Mouse (Mus musculus): ENCODE data around the gene Pagr1b. TPM values are rescaled to one million over a fixed set of nuclear protein-coding genes. Genes with fewer than 3 reads are reported as not detected.

Pagr1b gene
- polyA plus RNA-seq, 1 experiment = 4.2 TPM

- Histone ChIP-seq H3K9me3 (no peaks in the 10 kb centered on the region), H3K27me3 (replicated peaks) (no peaks in the 10 kb centered on the region), H3K4me1 (peaks cover 86% of the 10 kb centered on the region), H3K4me3 (replicated peaks) (peak overlapping the region; percentile 96), H3K36me3 (replicated peaks; ENCODE audit: low read length) (peaks cover 54% of the 10 kb centered on the region)
- TF ChIP-seq GATA1 (IDR thresholded peaks at IDR 0.05; ENCODE audit: borderline replicate concordance, low read length) (no peak), FLI1 (IDR thresholded peaks at IDR 0.05; ENCODE audit: low read length) (no peak)
These were observed 2.9 kb downstream of the Pagr1b start for GRCm38 (mm10) chr7:127013385-127013784.

GRCm38 (mm10) chr7:127012845-127013244 lies 3.4 kb downstream of the Pagr1b start:
- peak overlapping the region; percentile 96 for H3K4me3 ChIP-seq (replicated peaks)
- H3K27me3 ChIP-seq (replicated peaks) = no peaks in the 10 kb centered on the region
- peaks cover 54% of the 10 kb centered on the region for H3K36me3 ChIP-seq (replicated peaks; ENCODE audit: low read length)
- no peaks in the 10 kb centered on the region for H3K9me3 ChIP-seq
- H3K4me1 ChIP-seq = peaks cover 86% of the 10 kb centered on the region
- TF ChIP-seq GATA1 (IDR thresholded peaks at IDR 0.05; ENCODE audit: borderline replicate concordance, low read length) = no peak
- TF ChIP-seq FLI1 (IDR thresholded peaks at IDR 0.05; ENCODE audit: low read length) = no peak

- Histone ChIP-seq H3K36me3 (replicated peaks; ENCODE audit: low read length) (peaks cover 57% of the 10 kb centered on the region), H3K4me1 (peaks cover 86% of the 10 kb centered on the region), H3K9me3 (no peaks in the 10 kb centered on the region), H3K4me3 (replicated peaks) (no peak overlapping the region), H3K27me3 (replicated peaks) (no peaks in the 10 kb centered on the region)
- TF ChIP-seq GATA1 (IDR thresholded peaks at IDR 0.05; ENCODE audit: borderline replicate concordance, low read length) (no peak), FLI1 (IDR thresholded peaks at IDR 0.05; ENCODE audit: low read length) (no peak)
These were observed 3.9 kb downstream of the Pagr1b start for GRCm38 (mm10) chr7:127012374-127012773.

DNA sequence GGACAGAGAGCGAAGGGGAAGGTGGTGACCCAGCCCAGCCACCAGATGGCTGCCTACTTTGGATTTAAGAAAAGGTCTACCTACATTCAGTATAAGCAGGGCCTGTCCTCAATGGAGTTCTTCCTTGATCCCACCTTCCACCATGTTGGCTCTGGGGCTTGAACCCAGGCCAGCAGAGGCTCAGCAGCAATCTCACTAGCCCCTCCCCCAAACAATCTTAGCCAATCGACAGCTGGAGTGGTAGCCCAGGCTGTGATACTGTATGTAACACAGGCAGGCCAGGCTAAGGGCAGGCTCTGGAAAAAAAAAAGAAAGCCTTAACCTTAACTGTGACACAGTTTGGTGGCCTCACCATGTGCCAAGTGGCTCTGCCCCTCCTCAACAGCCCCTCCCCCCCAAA lies 4.6 kb downstream of the Pagr1b start:
- TF ChIP-seq GATA1 (IDR thresholded peaks at IDR 0.05; ENCODE audit: borderline replicate concordance, low read length) (no peak), FLI1 (IDR thresholded peaks at IDR 0.05; ENCODE audit: low read length) (no peak)
- Histone ChIP-seq H3K27me3 (replicated peaks) (no peaks in the 10 kb centered on the region), H3K36me3 (replicated peaks; ENCODE audit: low read length) (peaks cover 59% of the 10 kb centered on the region), H3K4me3 (replicated peaks) (peak overlapping the region; percentile 56), H3K4me1 (peaks cover 91% of the 10 kb centered on the region), H3K9me3 (no peaks in the 10 kb centered on the region)

DNA sequence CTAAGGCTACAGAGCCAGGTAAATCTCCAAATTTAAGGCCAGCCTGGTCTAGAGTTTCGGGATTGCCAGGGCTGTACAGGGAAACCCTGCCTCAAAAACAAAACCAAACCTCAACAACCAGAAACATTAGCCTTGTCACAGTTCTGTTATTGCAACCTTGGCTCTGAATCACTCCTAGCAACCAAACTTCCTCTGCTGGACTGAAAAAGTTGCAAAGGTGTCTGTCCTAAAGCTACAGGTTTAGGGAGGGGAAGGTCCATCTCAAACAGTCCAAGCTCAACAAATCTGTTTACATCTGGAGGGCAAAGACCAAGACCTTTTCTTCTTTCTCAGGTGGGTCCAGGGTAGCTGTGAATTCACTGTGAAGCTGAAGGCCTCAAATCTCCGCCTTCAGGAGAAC lies 5.2 kb downstream of the Pagr1b start:
- Histone ChIP-seq H3K4me1 (peaks cover 93% of the 10 kb centered on the region), H3K9me3 (no peaks in the 10 kb centered on the region), H3K36me3 (replicated peaks; ENCODE audit: low read length) (peaks cover 60% of the 10 kb centered on the region), H3K4me3 (replicated peaks) (peak overlapping the region; percentile 56), H3K27me3 (replicated peaks) (no peaks in the 10 kb centered on the region)
- no peak for TF ChIP-seq GATA1 (IDR thresholded peaks at IDR 0.05; ENCODE audit: borderline replicate concordance, low read length)

GRCm38 (mm10) chr7:127009307-127010085 lies 6.8 kb downstream of the Pagr1b start:
- no peaks in the 10 kb centered on the region for H3K27me3 ChIP-seq (replicated peaks)
- TF ChIP-seq GATA1 (IDR thresholded peaks at IDR 0.05; ENCODE audit: borderline replicate concordance, low read length) = no peak
- TF ChIP-seq FLI1 (IDR thresholded peaks at IDR 0.05; ENCODE audit: low read length) = no peak
- H3K4me1 ChIP-seq = peaks cover 86% of the 10 kb centered on the region
- peak overlapping the region; percentile 88 for H3K4me3 ChIP-seq (replicated peaks)
- H3K9me3 ChIP-seq = no peaks in the 10 kb centered on the region
- H3K36me3 ChIP-seq (replicated peaks; ENCODE audit: low read length) = peaks cover 52% of the 10 kb centered on the region

DNA sequence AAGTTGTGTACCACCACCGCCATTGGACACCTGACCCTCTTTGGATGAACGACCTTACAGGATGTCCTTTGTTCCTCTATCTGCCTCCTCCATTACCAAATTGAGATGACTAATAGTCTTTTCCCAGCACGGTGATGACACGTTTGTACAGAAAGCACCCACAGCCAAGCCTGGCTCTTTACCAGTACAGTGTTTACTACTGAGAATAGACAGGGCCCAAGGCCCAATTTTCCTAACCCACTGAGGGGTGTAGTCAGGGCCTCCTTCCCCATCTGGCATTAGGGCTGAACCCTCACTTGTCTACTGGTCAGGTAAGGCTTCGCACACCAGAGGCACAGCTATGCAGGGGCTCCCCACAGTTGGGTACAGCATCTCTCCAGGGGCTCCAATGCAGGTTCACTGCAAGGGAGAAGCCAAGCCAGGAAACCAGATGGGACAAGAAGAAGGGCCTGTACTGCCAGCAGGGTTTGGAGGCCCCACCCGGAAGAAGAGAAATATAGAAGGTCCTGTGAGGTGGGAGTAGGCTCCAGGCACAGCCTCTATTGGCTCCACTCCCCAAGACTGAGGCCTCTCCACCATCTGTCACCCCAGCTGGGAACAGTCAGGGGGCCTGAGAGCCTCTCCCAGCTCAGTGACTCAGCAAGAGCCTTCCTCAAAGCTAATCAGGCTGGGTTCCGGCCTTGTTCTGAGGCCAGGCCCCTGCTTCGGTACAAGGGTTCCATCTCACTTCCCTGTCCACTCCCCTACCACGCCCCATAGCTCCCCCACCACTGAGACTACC lies 7.9 kb downstream of the Pagr1b start:
- Histone ChIP-seq H3K4me3 (replicated peaks) (peak overlapping the region; percentile 88), H3K27me3 (replicated peaks) (no peaks in the 10 kb centered on the region), H3K36me3 (replicated peaks; ENCODE audit: low read length) (peaks cover 57% of the 10 kb centered on the region), H3K4me1 (peaks cover 92% of the 10 kb centered on the region), H3K9me3 (no peaks in the 10 kb centered on the region)
- TF ChIP-seq GATA1 (IDR thresholded peaks at IDR 0.05; ENCODE audit: borderline replicate concordance, low read length) (no peak), FLI1 (IDR thresholded peaks at IDR 0.05; ENCODE audit: low read length) (no peak)

DNA sequence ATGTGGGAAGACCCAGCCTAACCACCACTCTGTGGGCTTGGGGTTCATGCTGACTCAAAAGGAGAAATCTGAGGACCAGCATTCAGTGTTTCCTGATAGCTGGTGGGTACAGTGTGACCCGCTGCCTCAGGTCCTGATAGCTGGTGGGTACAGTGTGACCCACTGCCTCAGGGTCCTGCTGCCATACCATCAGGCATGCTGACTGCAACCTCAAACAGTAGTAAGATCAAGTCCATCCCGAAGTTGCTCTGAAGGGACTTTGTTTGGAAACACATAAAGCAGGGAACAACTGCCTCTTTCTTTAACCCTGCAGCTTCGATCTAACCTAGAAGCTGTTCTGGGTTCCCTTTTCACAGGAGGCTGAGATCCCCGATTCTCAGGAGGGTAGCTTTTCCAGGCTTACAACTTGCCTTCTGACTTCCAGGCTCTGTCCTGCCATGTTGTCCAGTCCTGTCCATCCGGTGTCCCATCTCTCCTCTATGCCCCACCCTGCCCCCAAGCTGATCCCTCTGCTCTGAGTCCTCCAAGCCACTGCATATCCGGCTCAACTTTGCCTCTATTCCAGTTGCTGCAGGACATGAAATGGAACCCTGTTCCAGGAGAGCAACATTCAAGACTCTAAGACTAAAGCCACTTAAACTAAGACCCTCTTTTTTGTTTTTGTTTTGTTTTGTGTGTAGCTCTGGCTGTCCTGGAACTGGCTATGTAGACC lies 8.8 kb downstream of the Pagr1b start:
- peaks cover 50% of the 10 kb centered on the region for H3K36me3 ChIP-seq (replicated peaks; ENCODE audit: low read length)
- no peak for TF ChIP-seq GATA1 (IDR thresholded peaks at IDR 0.05; ENCODE audit: borderline replicate concordance, low read length)
- no peak for TF ChIP-seq FLI1 (IDR thresholded peaks at IDR 0.05; ENCODE audit: low read length)
- peak overlapping the region; percentile 67 for H3K4me3 ChIP-seq (replicated peaks)
- H3K9me3 ChIP-seq = no peaks in the 10 kb centered on the region
- no peaks in the 10 kb centered on the region for H3K27me3 ChIP-seq (replicated peaks)
- peaks cover 92% of the 10 kb centered on the region for H3K4me1 ChIP-seq

- Histone ChIP-seq H3K9me3 (no peaks in the 10 kb centered on the region), H3K4me3 (replicated peaks) (no peak overlapping the region), H3K27me3 (replicated peaks) (no peaks in the 10 kb centered on the region), H3K4me1 (peaks cover 87% of the 10 kb centered on the region), H3K36me3 (replicated peaks; ENCODE audit: low read length) (peaks cover 48% of the 10 kb centered on the region)
- TF ChIP-seq GATA1 (IDR thresholded peaks at IDR 0.05; ENCODE audit: borderline replicate concordance, low read length) (no peak), FLI1 (IDR thresholded peaks at IDR 0.05; ENCODE audit: low read length) (no peak)
These were observed 12.0 kb downstream of the Pagr1b start for GRCm38 (mm10) chr7:127004122-127004875.

Measured in megakaryocyte, embryonic 14.5 days (primary cell).